Mouse (Mus musculus): ENCODE results near the gene Gm20388. TPM values are rescaled to one million over a fixed set of nuclear protein-coding genes. Genes with fewer than 3 reads are reported as not detected.
"Not testable (repeated sequence)": the region's sequence is repeated elsewhere in the genome, so short reads cannot be mapped to it uniquely, and the experiment has no call there.

Gm20388 gene
- polyA plus RNA-seq, 1 experiment, result 0.36 TPM

DNA sequence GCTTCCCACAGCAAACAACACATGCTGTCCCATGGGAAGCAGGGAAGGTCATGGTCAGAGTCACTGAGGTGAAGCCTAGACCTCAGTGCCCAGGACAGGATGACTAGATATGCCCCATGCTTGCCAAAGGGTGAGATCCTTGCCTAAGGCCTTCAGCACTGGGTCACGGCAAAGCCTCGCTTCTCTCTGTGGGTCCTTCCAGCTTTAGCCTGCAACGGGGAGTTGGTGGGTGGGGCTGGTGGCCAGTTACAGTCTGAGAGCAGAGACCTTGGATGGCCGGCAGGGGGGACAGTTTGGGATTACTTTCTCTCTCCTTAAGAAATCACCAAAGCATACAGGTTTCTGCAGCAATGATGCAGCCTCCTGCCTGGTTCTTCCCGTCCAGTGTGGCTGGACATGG lies 877.0 kb downstream of the Gm20388 start:
- Histone ChIP-seq H3K36me3 (ENCODE audit: control insufficient read depth) (no peaks in the 10 kb centered on the region), H3K9me3 (ENCODE audit: control insufficient read depth, low read length) (no peaks in the 10 kb centered on the region)

DNA sequence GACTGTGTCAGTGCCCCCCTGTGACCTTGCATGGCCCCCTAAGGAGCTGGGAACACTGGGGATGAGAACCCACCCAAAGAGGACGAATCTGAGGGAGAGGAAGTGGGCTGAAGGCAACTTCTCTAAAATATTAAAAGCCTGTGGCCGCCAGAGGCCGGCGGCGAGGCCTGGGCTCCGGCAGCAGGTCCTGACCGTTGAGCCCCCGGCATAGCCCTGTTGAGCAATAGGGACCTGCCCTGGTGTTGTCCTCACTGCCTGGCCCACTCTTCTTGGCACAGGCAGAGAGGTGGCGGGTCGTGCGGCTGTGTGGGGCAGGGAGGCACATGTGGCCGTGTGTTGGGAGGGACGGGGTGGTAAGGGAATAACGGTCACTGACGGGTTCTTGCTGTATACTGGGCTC lies 882.1 kb downstream of the Gm20388 start:
- Histone ChIP-seq H3K4me3 (replicated peaks) (no peak overlapping the region), H3K27me3 (ENCODE audit: control insufficient read depth) (no peaks in the 10 kb centered on the region)

More for the DNA sequence above, 877.0 kb downstream of the Gm20388 start:
- Histone ChIP-seq H3K4me1 (ENCODE audit: control insufficient read depth) (no peaks in the 10 kb centered on the region), H3K27me3 (ENCODE audit: control insufficient read depth) (no peaks in the 10 kb centered on the region), H3K4me3 (replicated peaks) (no peak overlapping the region)
- TF ChIP-seq TAL1 (IDR thresholded peaks at IDR 0.05; ENCODE audit: low read length), result no peak
- TF ChIP-seq GATA1 (IDR thresholded peaks at IDR 0.05; ENCODE audit: low read length), result no peak

DNA sequence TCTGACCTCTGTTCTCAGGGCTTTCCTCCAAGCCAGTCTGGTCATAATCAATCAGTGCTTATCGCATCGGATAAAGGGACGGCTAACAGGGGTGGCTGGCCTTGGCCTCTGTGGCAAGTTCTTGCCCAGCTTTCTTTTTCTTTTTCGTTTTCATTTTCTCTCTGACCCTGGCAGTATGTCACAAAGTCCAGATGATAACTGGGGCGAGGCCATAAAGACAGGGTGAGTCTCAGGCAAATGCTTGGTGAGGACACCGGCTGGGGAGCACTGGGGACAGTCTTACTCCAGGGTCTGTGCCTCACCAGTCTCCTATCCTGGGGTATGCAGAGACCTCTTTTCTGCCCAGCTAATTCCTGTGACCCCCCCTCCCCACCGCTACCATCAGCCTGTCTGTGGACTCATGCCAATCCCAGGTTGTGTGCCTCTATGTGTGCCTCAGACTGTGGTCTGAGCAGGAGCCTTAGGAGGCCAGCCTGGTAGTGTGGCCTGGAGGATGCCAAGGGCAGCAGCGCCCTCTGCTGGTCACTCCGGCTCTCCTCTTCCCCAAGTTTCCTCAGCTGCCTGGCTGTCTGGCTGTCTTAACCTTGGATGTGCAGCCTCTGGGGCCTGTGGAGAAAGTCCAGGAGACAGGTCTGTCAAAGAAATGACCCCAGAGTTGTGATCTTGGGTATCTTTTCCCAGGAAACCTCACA lies 885.4 kb downstream of the Gm20388 start:
- TF ChIP-seq TAL1 (IDR thresholded peaks at IDR 0.05; ENCODE audit: low read length), result no peak
- no peak for TF ChIP-seq GATA1 (IDR thresholded peaks at IDR 0.05; ENCODE audit: low read length)
- H3K27me3 ChIP-seq (ENCODE audit: control insufficient read depth), result peaks cover 5% of the 10 kb centered on the region; the same call in 1 of the 2 replicates
- H3K9me3 ChIP-seq (ENCODE audit: control insufficient read depth, low read length), result no peaks in the 10 kb centered on the region
- H3K4me3 ChIP-seq (replicated peaks), result no peak overlapping the region
- no peaks in the 10 kb centered on the region for H3K4me1 ChIP-seq (ENCODE audit: control insufficient read depth)
- no peaks in the 10 kb centered on the region for H3K36me3 ChIP-seq (ENCODE audit: control insufficient read depth)

More for the DNA sequence above, 882.1 kb downstream of the Gm20388 start:
- TF ChIP-seq TAL1 (IDR thresholded peaks at IDR 0.05; ENCODE audit: low read length), result no peak
- TF ChIP-seq GATA1 (IDR thresholded peaks at IDR 0.05; ENCODE audit: low read length), result no peak
- H3K9me3 ChIP-seq (ENCODE audit: control insufficient read depth, low read length), result no peaks in the 10 kb centered on the region
- no peaks in the 10 kb centered on the region for H3K4me1 ChIP-seq (ENCODE audit: control insufficient read depth)
- H3K36me3 ChIP-seq (ENCODE audit: control insufficient read depth), result no peaks in the 10 kb centered on the region

DNA sequence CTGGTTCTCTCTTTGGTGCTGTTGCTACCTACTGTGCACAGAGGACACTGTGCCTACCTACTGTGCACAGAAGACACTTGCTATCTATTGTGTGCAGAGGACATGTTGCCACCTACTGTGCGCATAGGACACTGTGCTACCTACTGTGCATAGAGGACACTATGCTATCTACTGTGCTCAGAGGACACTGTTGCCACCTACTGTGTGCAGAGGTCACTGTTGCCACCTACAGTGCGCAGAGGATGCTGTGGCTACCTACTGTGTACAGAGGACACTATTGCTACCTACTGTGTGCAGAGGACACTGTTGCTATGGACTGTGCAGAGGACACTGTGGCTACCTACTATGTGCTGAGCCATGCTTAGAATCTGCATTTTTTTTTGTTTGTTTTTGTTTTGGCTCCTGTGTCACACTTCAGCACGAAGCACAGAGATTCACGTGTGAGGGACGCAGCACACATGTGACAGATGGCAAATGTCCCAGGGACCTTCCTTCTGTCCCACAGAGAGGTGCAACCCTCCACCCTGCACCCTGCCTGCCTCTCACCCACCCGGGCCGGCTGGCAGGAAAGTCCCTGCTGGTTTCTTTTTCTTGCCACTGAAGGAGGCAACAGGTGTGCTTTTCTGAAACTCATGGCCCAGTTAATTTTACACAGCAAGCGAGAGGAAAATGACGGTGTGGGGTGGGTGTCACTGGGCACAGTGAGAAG lies 886.5 kb downstream of the Gm20388 start:
- Histone ChIP-seq H3K4me3 (replicated peaks) (no peak overlapping the region), H3K9me3 (ENCODE audit: control insufficient read depth, low read length) (no peaks in the 10 kb centered on the region), H3K4me1 (ENCODE audit: control insufficient read depth) (no peaks in the 10 kb centered on the region), H3K36me3 (ENCODE audit: control insufficient read depth) (no peaks in the 10 kb centered on the region), H3K27me3 (ENCODE audit: control insufficient read depth) (peaks cover 6% of the 10 kb centered on the region; the same call in 1 of the 2 replicates)
- no peak for TF ChIP-seq TAL1 (IDR thresholded peaks at IDR 0.05; ENCODE audit: low read length)
- TF ChIP-seq GATA1 (IDR thresholded peaks at IDR 0.05; ENCODE audit: low read length), result no peak

DNA sequence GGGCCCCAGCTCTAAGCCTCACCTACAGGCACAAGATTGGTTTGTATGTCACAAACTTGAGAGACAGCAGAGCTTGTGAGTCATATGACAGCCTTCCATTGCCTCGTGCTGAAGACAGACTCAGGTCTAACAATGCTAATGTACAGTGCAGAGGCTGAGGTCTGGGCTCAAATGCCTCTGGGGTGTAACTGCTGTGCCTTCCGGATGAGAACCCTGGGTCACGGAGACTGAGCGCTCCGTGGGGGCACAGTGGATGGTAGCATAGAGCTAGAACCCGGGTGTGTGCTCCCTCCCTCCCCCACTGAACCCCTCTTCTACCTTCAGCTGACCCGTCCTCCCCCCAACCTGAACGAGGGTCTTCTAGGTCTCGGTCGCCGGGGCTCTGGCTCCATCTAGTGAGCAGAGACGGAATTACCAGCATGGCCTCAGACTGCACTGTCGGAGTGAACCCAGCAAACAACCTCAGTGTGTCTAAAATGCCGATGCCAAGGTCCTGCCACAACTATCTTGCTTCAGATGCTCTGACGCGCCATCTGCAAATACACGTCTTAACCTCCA lies 889.7 kb downstream of the Gm20388 start:
- TF ChIP-seq TAL1 (IDR thresholded peaks at IDR 0.05; ENCODE audit: low read length), result no peak
- no peak for TF ChIP-seq GATA1 (IDR thresholded peaks at IDR 0.05; ENCODE audit: low read length)
- H3K4me1 ChIP-seq (ENCODE audit: control insufficient read depth), result no peaks in the 10 kb centered on the region
- no peaks in the 10 kb centered on the region for H3K9me3 ChIP-seq (ENCODE audit: control insufficient read depth, low read length)
- no peak overlapping the region for H3K4me3 ChIP-seq (replicated peaks)
- peaks cover 6% of the 10 kb centered on the region; the same call in 1 of the 2 replicates for H3K27me3 ChIP-seq (ENCODE audit: control insufficient read depth)
- no peaks in the 10 kb centered on the region for H3K36me3 ChIP-seq (ENCODE audit: control insufficient read depth)

DNA sequence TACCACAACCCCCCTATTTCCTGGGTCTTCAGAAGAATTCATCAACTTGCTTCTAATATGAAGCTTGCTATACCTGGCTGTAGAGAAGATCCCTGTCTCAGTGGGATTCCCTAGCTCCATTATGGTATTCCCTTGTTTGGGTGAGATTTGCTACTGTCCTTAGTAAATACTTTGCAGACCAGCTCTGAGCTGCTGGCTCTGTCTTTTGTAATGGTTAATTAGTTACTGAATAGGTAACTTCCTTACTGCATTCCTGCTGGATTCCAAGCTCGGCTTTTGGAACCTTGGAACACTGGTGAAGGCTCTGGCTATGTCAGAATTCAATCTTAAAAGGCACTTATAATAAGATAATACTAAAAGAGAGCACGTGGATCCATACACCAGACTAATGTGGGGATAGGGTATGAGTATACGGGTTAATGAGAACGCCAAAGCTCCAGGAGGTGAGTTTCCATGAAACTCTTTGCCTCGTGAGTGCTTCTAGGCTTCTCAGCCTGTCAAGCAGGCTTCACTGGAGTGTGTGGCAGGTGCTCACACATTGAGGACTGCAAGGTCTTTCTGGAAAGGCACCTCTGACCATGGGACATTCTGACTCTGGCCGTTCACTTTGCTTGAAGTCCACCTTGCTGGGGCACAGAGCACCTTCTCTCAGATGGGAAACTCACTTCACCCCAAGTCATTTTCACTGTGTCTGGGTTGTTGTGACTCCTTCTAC lies 893.2 kb downstream of the Gm20388 start:
- not testable (repeated sequence) for H3K27me3 ChIP-seq (ENCODE audit: control insufficient read depth); H3K4me1 ChIP-seq (ENCODE audit: control insufficient read depth); H3K9me3 ChIP-seq (ENCODE audit: control insufficient read depth, low read length); H3K36me3 ChIP-seq (ENCODE audit: control insufficient read depth); H3K4me3 ChIP-seq (replicated peaks)

DNA sequence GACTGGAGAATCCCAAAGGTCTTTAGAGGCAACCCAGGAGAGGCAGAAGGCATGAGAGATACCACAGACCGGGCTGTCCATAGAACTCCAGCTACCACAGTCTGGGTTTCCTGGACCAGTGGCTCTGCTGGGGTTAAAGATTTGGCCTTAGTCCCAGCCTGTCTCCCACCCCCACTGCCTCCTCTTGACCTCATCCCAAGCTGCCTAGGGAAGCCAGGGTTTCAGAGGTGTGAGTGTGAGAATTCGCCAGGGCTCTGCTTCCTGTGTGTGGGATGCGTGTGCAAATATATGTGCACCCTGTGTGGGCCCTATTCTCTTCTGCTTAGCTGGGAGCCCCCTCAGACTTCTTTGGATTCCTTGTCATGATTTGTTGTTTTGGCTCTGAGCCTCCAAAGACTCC lies 894.1 kb downstream of the Gm20388 start:
- no peak for TF ChIP-seq TAL1 (IDR thresholded peaks at IDR 0.05; ENCODE audit: low read length)
- no peak for TF ChIP-seq GATA1 (IDR thresholded peaks at IDR 0.05; ENCODE audit: low read length)
- Histone ChIP-seq H3K4me1 (ENCODE audit: control insufficient read depth) (no peaks in the 10 kb centered on the region), H3K27me3 (ENCODE audit: control insufficient read depth) (peaks cover 4% of the 10 kb centered on the region; the same call in 1 of the 2 replicates), H3K4me3 (replicated peaks) (no peak overlapping the region), H3K36me3 (ENCODE audit: control insufficient read depth) (no peaks in the 10 kb centered on the region), H3K9me3 (ENCODE audit: control insufficient read depth, low read length) (no peaks in the 10 kb centered on the region)

DNA sequence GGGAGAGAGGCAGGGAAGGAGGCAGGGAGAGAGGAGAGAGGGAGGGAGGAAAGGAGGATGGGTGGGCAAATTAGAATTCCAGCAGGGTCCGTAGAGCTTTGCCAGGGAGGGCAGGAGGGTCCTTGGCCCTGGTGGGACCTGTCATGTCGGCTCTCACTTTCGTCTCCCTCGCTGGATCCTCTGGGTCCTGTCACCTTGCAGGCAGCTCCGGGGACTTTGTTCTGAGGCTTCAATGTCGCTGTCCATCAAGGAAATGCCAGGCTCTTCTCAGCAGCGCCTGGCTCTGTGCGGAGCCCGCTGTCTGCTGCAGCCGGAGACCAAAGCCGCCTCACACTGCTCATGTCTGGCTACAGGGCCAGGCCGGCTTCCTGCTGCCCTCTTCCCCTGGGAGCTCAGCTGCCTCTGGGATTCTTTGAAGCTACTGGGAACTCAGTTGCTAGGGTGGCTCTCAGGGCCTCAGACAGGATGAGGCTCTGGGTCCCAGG lies 896.2 kb downstream of the Gm20388 start:
- no peaks in the 10 kb centered on the region for H3K9me3 ChIP-seq (ENCODE audit: control insufficient read depth, low read length)
- TF ChIP-seq GATA1 (IDR thresholded peaks at IDR 0.05; ENCODE audit: low read length), result no peak
- TF ChIP-seq TAL1 (IDR thresholded peaks at IDR 0.05; ENCODE audit: low read length), result no peak
- H3K4me3 ChIP-seq (replicated peaks), result no peak overlapping the region
- no peaks in the 10 kb centered on the region for H3K36me3 ChIP-seq (ENCODE audit: control insufficient read depth)
- no peaks in the 10 kb centered on the region for H3K4me1 ChIP-seq (ENCODE audit: control insufficient read depth)
- no peaks in the 10 kb centered on the region for H3K27me3 ChIP-seq (ENCODE audit: control insufficient read depth)

DNA sequence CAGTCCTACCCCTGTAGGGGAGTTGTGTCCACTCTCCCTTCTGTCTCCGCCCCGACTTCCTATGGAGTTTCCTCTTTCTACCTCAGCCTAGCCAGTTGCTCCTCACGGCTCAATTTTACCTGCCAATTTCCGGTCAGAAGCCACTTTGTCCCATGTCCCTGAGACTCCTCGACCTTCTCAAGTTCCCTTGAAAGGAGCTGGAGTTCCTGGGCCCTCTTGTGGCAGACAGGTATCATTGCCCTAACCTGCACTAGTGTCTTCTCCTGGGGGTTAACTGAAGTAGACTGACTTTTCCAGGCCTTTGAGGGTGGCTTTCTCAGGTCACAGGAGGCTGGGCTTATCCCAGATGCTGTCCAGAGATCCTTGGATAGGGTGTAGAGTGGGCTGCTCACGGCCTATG lies 897.1 kb downstream of the Gm20388 start:
- TF ChIP-seq GATA1 (IDR thresholded peaks at IDR 0.05; ENCODE audit: low read length) (no peak), TAL1 (IDR thresholded peaks at IDR 0.05; ENCODE audit: low read length) (no peak)
- H3K4me1 ChIP-seq (ENCODE audit: control insufficient read depth), result no peaks in the 10 kb centered on the region
- H3K36me3 ChIP-seq (ENCODE audit: control insufficient read depth), result no peaks in the 10 kb centered on the region
- no peaks in the 10 kb centered on the region for H3K27me3 ChIP-seq (ENCODE audit: control insufficient read depth)
- no peaks in the 10 kb centered on the region for H3K9me3 ChIP-seq (ENCODE audit: control insufficient read depth, low read length)
- no peak overlapping the region for H3K4me3 ChIP-seq (replicated peaks)

Measured in erythroblast, embryonic 14.5 days (primary cell).